Mouse (Mus musculus): ENCODE data around the gene Slc44a1. TPM values are rescaled to one million over a fixed set of nuclear protein-coding genes. Genes with fewer than 3 reads are reported as not detected.
A peak's percentile ranks its signal among the peaks of the same experiment; 100 is the strongest.

The Slc44a1 gene
- polyA plus RNA-seq, 1 experiment = 50.3 TPM

DNA sequence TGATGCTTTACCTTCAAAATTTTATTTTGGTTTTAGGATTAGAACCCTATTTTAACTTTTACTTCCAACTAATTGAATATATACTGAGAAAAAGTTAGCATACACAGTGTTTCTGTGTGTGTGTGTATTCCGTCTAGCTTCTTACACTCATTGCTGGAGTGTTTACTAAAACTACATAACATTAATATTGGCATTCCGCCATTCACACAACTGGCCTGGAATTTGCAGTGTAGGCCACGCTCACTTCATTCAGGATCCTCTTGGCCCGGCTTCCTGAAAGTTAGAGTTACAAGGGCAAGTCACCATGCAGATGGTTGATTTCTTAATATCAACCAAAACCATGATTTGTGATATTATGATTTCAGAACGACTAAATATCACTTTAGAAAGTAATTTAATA, 21.9 kb downstream of the Slc44a1 start:
- DNase-seq (ENCODE audit: extremely low spot score in 1 of 2, low spot score in 1 of 2) = no peak

GRCm38 (mm10) chr4:53462505-53463251, 22.5 kb downstream of the Slc44a1 start:
- no peak for DNase-seq (ENCODE audit: extremely low spot score in 1 of 2, low spot score in 1 of 2)

GRCm38 (mm10) chr4:53465887-53466286, 25.7 kb downstream of the Slc44a1 start:
- no peak for DNase-seq (ENCODE audit: extremely low spot score in 1 of 2, low spot score in 1 of 2)

DNA sequence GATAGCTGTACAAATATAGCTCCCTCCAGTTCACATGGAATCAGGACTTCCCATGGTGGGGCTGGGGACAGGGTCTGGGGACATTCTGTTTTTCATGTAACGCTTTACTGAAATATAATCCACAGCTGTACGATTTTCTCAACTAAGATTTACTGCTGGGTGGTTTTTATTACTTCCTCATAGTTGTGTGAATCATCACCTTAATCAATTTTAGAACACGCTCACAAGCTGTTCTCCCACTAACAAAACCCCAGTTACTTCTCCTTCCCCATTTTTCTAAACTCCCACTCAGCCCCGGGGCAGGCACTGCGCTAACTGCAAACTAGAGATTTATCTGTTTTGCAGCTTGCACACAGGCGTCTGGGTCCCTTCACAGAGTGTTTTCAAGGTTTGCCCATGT, 28.8 kb downstream of the Slc44a1 start:
- peak; percentile 34 to 76 for DNase-seq (ENCODE audit: extremely low spot score in 1 of 2, low spot score in 1 of 2)

GRCm38 (mm10) chr4:53474109-53474508, 33.9 kb downstream of the Slc44a1 start:
- DNase-seq (ENCODE audit: extremely low spot score in 1 of 2, low spot score in 1 of 2) = no peak

DNA sequence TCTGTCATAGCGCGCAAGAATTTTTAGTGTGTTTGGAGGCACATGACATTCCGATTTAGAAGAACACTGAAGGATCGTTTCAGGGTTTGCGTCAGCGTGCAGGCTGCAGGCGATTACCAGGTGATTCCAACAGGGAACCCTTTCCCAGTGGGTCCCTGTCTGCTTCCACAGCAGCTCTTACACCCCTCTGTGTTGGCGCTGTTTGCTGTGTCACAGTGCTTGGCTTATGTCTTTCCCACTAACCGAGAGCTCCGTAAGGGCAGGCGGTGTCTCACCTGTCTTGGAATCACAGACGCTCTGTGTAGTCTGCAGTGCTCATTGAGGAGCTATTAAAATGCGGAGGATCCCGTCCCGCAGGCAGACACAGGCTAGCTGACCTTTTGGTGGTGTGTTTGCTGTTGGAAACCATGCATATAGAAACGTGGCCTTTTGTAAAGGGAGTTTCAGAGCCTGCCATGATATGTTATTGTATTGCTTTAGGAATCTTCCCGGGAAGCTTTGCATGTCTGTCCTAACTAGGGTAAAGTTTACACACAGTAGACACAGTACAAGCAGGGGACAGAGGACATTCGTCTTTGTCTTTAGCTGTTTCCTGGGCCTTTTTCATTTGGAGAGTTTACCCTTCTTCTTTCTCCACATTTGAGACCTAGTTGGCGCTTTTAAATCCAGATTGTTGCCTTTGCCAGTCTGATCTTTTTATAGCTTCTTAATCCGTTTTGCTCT, 35.2 kb downstream of the Slc44a1 start:
- no peak for DNase-seq (ENCODE audit: extremely low spot score in 1 of 2, low spot score in 1 of 2)

DNA sequence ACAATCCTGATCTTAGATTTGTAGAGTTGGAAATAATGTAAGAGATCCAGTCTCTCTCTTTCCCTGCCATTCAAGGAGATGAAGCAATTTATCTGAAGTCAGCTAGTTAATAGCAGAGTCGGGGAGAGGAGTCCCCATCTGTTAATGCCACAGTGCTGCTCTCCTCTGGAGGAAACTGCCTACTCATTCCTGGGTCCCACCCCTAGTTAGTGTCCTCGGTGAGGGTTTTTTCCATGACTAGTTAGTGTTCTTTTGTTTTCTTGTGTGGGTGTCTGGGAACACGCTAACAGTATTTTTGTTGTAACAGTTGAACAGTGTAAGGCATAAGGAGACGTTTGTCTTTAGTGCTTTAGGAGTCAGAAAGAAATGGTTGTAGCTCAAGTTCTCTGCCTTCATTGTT, 38.4 kb downstream of the Slc44a1 start:
- DNase-seq (ENCODE audit: extremely low spot score in 1 of 2, low spot score in 1 of 2) = peak; percentile 31 to 53

GRCm38 (mm10) chr4:53487216-53488188, 47.3 kb downstream of the Slc44a1 start:
- DNase-seq (ENCODE audit: extremely low spot score in 1 of 2, low spot score in 1 of 2) = peak in 1 of 2 experiments; percentile 46

DNA sequence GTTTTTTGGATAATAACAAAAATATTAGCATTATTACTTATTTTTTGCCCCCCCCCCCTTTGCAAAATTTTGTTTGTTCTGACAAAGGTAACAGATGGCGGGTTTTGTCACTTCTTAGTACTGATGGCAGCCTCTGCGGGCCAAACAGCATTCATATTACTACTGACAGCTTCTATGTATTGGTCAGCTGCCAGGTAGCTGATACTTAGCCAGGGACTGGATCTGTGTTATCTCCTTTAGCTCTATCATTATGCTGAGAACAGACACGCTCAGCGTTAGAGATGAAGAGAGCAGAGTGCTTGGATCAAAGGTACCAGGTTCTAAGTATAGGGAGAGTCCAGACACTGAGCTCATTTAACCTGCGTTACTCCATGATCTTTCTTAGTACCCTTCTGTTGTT, 48.6 kb downstream of the Slc44a1 start:
- no peak for DNase-seq (ENCODE audit: extremely low spot score in 1 of 2, low spot score in 1 of 2)

DNA sequence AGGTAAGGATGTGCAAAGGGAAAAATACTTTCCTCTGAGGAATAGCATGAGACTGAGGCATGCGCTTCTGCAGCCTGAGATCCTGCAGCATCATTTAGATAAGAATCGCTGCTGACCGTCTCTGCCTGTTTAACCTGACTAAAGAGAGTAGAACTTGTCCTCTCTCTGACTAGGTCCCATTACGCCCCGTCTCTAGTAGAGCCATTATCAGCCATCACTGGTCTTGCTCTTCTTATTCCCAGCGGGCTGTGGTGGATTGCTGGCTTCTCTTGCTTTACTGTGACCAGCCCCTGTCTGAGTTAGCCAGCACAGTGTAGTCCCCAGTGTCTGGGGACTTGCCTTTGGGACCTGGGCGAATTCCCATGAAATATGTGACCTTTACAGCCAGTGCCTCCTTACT, 50.2 kb downstream of the Slc44a1 start:
- DNase-seq (ENCODE audit: extremely low spot score in 1 of 2, low spot score in 1 of 2) = no peak

GRCm38 (mm10) chr4:53491269-53491668, 51.1 kb downstream of the Slc44a1 start:
- DNase-seq (ENCODE audit: extremely low spot score in 1 of 2, low spot score in 1 of 2) = no peak

- no peak for DNase-seq (ENCODE audit: extremely low spot score in 1 of 2, low spot score in 1 of 2)
Measured at GRCm38 (mm10) chr4:53495646-53496045, 55.4 kb downstream of the Slc44a1 start.

DNA sequence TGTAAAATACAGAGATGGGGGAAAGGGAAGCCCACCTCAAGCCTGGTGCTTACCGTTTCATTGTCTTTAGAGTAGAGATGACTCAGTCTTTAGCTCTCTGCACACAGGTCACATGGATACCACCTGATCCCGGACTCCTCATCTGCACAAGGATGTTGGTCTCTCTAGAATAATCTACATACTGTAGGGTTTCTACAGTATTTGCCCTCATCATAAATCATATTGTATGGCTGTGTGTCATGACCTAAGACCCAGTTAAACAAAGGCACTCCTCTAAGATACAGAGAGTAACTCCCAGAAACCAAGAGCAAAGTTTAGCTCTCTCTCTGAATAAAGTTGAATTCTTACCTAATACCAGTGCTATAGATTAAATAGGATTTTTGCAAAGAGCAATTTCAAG, 62.6 kb downstream of the Slc44a1 start:
- no peak for DNase-seq (ENCODE audit: extremely low spot score in 1 of 2, low spot score in 1 of 2)

GRCm38 (mm10) chr4:53512131-53512916, 72.1 kb downstream of the Slc44a1 start:
- DNase-seq (ENCODE audit: extremely low spot score in 1 of 2, low spot score in 1 of 2) = peak; percentile 74 to 87

DNA sequence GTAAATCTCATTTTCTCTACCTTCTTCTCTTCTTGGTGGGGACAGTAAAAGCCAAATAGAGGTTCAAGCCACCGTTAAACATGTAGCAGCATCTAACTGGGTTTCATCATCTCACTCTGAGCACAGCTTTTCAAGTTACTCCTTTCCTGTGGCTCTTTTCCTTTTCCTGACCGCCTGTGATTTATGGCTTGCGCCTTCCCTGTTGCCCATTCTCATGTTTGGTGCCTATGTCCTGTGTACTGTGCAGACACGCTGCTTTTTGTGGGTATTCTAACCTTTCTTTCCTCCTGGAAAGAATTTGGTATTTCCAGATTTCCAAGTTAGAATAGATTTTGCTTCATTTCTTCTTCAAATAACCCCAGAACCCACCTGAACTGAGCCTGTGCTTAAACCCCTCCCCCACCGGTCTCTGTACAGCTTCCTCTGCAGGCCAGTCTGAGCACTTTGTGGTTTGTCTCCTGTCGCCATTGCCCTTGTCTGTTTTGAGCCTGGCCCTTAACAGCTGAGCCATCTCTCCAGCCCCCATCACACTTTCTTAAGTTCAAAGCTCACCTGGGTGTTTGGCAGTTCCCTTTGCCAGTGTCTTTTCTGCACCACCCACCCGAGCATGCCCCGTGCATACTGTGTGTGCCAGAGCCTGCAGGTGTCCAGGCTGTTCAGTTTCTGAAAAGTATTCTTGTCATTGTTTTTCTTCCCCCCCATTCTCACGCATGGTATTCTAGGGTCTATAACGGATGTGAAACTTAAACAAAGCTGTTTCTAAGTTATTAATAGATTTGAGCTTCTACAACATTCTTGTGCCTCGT, 73.3 kb downstream of the Slc44a1 start:
- no peak for DNase-seq (ENCODE audit: extremely low spot score in 1 of 2, low spot score in 1 of 2)

- DNase-seq (ENCODE audit: extremely low spot score in 1 of 2, low spot score in 1 of 2) = peak; percentile 52 to 76
Measured at GRCm38 (mm10) chr4:53516011-53516532, 75.9 kb downstream of the Slc44a1 start.

DNA sequence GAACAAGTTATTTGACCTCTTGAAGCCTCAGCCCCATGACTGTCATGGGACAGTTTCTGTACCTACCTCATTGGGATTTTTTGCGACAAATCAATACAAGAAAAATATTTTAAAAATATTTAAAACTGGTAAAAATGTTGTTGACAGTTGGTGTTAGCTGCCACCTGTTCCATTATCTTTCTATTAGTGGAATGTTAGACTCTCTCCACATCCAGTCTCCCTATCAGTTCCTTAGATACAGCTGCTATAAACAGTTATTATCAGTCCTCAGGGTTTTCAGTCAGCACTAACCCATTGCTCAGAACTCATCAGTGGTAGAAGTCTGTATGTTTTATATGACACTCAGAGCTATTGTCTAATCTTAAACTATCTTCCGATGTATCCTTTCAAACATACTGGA, 79.2 kb downstream of the Slc44a1 start:
- no peak for DNase-seq (ENCODE audit: extremely low spot score in 1 of 2, low spot score in 1 of 2)

DNA sequence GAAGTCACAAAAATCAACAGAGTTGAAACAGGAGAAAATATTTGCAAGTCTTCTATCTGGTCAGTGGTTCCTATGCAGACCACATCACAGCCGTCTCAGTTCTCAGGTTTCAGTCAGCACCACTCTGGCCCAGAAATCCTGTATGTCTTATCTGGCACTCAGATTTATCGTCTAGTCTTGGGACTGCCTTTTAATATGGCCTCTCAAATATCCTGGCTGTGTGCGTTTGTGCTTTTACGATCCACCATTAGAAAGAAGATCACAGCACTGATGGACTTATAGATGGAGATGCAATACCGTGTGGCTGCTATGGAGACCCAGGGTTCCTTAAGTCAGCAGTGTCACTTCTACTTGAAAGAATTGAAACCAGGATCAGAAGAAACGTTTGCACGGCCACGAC, 80.8 kb downstream of the Slc44a1 start:
- DNase-seq (ENCODE audit: extremely low spot score in 1 of 2, low spot score in 1 of 2) = no peak

- DNase-seq (ENCODE audit: extremely low spot score in 1 of 2, low spot score in 1 of 2) = no peak
Measured at GRCm38 (mm10) chr4:53522655-53523054, 82.4 kb downstream of the Slc44a1 start.
